Mouse (Mus musculus) liver, adult 10 weeks (tissue): ENCODE measurements around the gene Olfr98. TPM values are rescaled to one million over a fixed set of nuclear protein-coding genes. Genes with fewer than 3 reads are reported as not detected.

ENCODE experiments used
- polyA plus RNA-seq: library from polyadenylated mRNA; stranded (reverse); fragments of 350-450 nt; fragmentation: Illumina TruSeq; extraction: RNeasy Lipid Tissue Mini Kit (QIAGEN cat#74804); gene quantifications from one replicate; pipeline ENCODE4 v1.2.3, GENCODE M21; 2014; ENCODE audit warnings: low read depth, low replicate concordance

Olfr98 gene
- polyA plus RNA-seq, result not detected

DNA sequence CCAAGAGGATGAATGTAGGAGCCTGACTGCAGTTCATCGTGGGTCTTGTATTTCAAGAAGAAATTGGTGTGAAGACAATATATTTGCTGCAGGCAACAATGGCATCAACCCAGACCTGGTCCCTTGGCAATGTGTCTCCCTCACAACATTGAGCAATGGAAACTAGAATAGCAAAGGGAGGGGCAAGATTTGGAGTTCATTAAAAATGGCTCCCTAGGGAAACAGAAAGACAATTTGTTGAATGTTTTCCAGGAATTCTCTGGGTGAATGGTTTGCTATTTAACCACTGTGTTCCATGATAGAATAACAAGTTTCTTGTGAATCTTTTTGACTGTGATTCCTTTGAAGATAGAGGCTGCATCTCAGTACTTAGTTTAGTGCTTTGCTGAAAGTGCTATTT is at the start of gene Olfr98:
Gene Olfr98 (minus strand): TSS at position 124 of the 400 bp plus-strand sequence.

DNA sequence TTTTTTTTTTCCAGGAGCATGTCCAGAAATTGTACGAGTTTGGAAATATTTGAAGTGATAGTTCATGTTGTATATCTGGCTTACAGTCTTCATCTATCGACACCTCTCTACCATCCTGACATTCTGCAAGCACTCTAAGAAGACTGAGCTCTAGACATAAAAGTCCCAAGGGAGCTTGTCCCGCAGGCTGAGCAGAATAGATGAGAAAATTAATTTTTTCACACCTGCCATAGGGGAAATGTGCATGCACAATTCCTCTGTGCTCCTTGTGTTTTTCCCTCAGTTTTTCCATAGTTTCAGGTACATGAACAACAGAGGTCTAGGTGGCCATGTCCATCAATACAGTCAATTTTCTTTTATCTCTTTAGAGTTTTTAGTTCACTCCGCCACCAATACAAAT is 40.7 kb upstream of the Olfr98 start, which contains the start of gene Olfr101:
Gene Olfr101 (minus strand): TSS at position 101 of the 400 bp plus-strand sequence.

DNA sequence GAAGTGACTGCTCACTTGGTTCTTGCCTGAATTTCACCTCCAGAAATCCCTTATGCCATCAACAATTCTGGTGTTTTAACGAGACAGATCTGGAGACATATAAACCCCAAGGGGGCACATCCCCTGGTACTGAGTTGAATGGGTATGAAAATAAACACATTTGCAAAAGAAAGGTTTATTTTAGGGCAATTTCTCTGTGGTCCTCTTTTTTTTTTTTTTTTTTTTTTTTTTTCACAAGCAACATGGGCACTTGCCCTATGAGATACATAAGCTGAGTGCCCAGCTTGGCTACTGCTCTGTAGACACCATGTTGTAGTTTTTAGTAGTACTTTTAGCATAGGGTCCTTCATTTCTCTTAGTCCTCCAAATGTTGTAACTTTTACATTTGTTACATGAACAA is 19.8 kb upstream of the Olfr98 start, which contains the start of gene Olfr99:
Gene Olfr99 (minus strand): TSS at position 101 of the 400 bp plus-strand sequence.

DNA sequence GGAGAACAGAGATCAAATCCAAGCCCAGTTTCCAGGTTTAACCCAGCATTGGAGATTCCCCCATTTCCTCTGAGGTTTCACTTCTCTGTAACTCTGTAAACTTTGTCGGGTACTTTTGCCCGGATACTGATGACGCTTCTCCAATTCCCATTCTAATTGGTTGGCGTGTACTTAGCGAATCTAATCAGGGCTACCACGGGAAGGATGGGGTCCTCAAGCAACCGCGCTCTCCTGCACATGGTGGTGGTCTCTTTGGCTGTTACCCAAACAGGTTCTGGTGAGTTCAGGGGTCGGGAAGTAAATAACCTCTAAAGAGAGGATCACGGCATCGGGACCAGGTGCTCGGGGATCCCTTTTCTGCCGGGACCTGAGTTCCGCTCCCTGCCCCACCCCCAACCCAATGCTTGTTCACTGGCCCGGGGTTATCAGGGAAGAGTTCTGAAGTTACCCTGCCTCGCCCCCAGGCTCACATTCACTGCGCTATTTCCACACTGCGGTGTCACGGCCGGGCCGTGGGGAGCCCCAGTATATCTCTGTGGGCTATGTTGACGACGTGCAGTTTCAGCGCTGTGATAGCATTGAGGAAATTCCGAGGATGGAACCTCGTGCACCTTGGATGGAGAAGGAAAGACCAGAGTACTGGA is 6.6 kb upstream of the Olfr98 start, which contains the start of gene H2-M3:
Gene H2-M3 (plus strand): TSS at position 163 of the 644 bp plus-strand sequence.

DNA sequence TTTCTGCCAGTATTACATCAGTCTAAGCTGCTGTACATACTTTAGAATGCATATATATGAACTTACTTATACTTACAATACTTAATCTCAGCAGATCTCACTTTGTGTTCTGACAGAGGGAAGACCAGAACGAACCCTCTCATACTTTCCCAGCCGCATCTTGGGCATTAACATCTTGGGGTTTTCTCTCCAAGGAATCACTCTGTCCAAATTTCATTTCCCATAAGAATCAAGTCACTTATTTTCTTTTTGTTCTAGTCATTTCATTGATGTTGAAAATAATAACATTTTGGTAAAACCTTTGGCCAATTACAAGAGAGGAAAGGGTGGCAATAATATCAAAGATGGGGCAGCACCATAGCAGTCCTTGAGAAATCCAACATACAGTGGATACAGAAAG is 26.3 kb downstream of the Olfr98 start, which contains the start of gene Olfr97:
Gene Olfr97 (minus strand): TSS at position 101 of the 400 bp plus-strand sequence.

DNA sequence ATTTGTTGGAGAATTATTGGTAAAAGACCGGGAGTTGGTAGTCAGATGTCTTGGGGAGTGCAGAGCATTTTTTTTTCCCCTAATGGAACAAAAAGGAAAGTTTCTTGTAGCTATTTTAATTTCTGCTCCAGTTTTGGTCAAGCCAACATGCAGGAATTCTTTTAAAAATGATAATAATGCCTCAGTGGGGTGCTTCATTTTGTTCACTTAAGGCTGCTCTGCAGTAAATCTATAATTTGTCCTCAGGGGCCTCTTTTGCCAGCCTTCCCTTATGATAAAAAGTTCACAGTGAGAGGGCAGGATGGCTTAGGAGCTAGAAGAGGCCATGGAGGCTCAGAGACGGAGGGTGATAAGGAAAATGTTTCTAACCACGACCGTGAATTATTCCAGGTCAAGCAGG is 43.7 kb downstream of the Olfr98 start, which contains the start of gene Olfr96:
Gene Olfr96 (plus strand): TSS at position 301 of the 400 bp plus-strand sequence.

DNA sequence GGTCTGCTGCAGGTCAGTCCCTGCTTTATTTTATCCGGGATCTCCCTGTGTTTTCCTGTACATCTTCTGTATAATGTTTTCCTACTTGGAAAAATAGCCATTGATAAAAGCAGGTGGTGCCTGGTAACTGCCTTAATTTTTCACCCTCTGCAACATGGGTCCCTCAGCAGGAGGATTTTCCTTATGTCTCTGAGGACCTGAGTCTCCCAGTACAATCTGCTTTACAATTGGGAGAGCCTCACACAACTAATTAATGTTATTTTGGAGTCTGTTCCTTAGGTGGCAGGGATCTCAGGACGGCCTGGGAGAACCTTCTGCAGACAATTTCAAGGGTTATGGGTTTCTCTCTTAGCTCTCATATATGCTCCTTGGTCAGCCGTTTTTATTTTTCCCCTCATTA is 50.5 kb downstream of the Olfr98 start, which contains the start of gene Olfr95:
Gene Olfr95 (minus strand): TSS at position 101 of the 400 bp plus-strand sequence.

Other genes with a start within 250 kb of the Olfr98 start
- gene Mog, start 240.4 kb downstream of the Olfr98 start, polyA plus RNA-seq, result not detected
- gene Gabbr1, start 217.8 kb downstream of the Olfr98 start, polyA plus RNA-seq, result 2.8 TPM
- gene Olfr90, start 175.2 kb downstream of the Olfr98 start, polyA plus RNA-seq, result not detected
- not detected for gene Olfr91, start 165.5 kb downstream of the Olfr98 start, polyA plus RNA-seq
- gene Olfr92, start 143.7 kb downstream of the Olfr98 start, polyA plus RNA-seq, result not detected
- gene Olfr93, start 102.3 kb downstream of the Olfr98 start, polyA plus RNA-seq, result not detected
- 0.61 TPM for gene Ubd, start 69.9 kb downstream of the Olfr98 start, polyA plus RNA-seq
- gene Olfr94, start 62.8 kb downstream of the Olfr98 start, polyA plus RNA-seq, result not detected
- not detected for gene Olfr95, start 50.6 kb downstream of the Olfr98 start, polyA plus RNA-seq
- gene Olfr96, start 43.6 kb downstream of the Olfr98 start, polyA plus RNA-seq, result not detected
- not detected for gene Olfr97, start 26.4 kb downstream of the Olfr98 start, polyA plus RNA-seq
- 1.0 TPM for gene H2-M3, start 6.5 kb upstream of the Olfr98 start, polyA plus RNA-seq
- gene Olfr99, start 19.7 kb upstream of the Olfr98 start, polyA plus RNA-seq, result not detected
- not detected for gene Olfr101, start 40.6 kb upstream of the Olfr98 start, polyA plus RNA-seq
- not detected for gene Olfr102, start 53.3 kb upstream of the Olfr98 start, polyA plus RNA-seq
- not detected for gene Olfr103, start 75.9 kb upstream of the Olfr98 start, polyA plus RNA-seq
- not detected for gene Olfr104-ps, start 95.8 kb upstream of the Olfr98 start, polyA plus RNA-seq
- not detected for gene Olfr105-ps, start 115.3 kb upstream of the Olfr98 start, polyA plus RNA-seq
- gene Olfr106-ps, start 126.6 kb upstream of the Olfr98 start, polyA plus RNA-seq, result not detected
- gene Olfr107, start 135.5 kb upstream of the Olfr98 start, polyA plus RNA-seq, result not detected
- gene Olfr108, start 181.7 kb upstream of the Olfr98 start, polyA plus RNA-seq, result not detected
- gene Olfr109, start 195.2 kb upstream of the Olfr98 start, polyA plus RNA-seq, result not detected
- gene H2-M2, start 219.8 kb upstream of the Olfr98 start, polyA plus RNA-seq, result not detected
- gene Olfr110, start 228.7 kb upstream of the Olfr98 start, polyA plus RNA-seq, result not detected
- not detected for gene Olfr111, start 244.3 kb upstream of the Olfr98 start, polyA plus RNA-seq